Mouse (Mus musculus) right cerebral cortex, postnatal 25 days (tissue): ENCODE measurements around the gene Pnliprp1.

Source experiments
- DNase-seq: peaks from one replicate; pipeline ENCODE4 v3.0.0; 2022

The Pnliprp1 gene

GRCm38 (mm10) chr19:58728445-58729031 is at the start of gene Pnliprp1:
Gene Pnliprp1 (plus strand): TSS chr19:58728887.
- DNase-seq, result no peak

GRCm38 (mm10) chr19:58688933-58689332 is 39.8 kb upstream of the Pnliprp1 start:
- DNase-seq, result no peak

- DNase-seq, result no peak
These were observed 33.4 kb upstream of the Pnliprp1 start for GRCm38 (mm10) chr19:58695314-58695713.

- DNase-seq, result no peak
These were observed 32.5 kb upstream of the Pnliprp1 start for GRCm38 (mm10) chr19:58696235-58696634.

- peak; percentile 7 for DNase-seq
These were observed 24.1 kb upstream of the Pnliprp1 start for GRCm38 (mm10) chr19:58704556-58704955.

GRCm38 (mm10) chr19:58708611-58709010 is 20.1 kb upstream of the Pnliprp1 start:
- DNase-seq, result no peak

- no peak for DNase-seq
These were observed 10.8 kb upstream of the Pnliprp1 start for GRCm38 (mm10) chr19:58717925-58718324.

GRCm38 (mm10) chr19:58720439-58720838 is 8.2 kb upstream of the Pnliprp1 start:
- no peak for DNase-seq

GRCm38 (mm10) chr19:58726551-58726950 is 2.1 kb upstream of the Pnliprp1 start:
- no peak for DNase-seq

GRCm38 (mm10) chr19:58727756-58728155 is 931 bp upstream of the Pnliprp1 start:
- DNase-seq, result no peak

- DNase-seq, result no peak
These were observed 4.5 kb downstream of the Pnliprp1 start for GRCm38 (mm10) chr19:58733216-58733615.

GRCm38 (mm10) chr19:58738111-58738510 is 9.4 kb downstream of the Pnliprp1 start:
- DNase-seq, result no peak

GRCm38 (mm10) chr19:58741036-58741435 is 12.3 kb downstream of the Pnliprp1 start:
- no peak for DNase-seq

GRCm38 (mm10) chr19:58742711-58743110 is 14.0 kb downstream of the Pnliprp1 start:
- no peak for DNase-seq

- DNase-seq, result no peak
These were observed 15.0 kb downstream of the Pnliprp1 start for GRCm38 (mm10) chr19:58743736-58744135.

GRCm38 (mm10) chr19:58747498-58748000 is 18.9 kb downstream of the Pnliprp1 start:
- no peak for DNase-seq

GRCm38 (mm10) chr19:58750822-58751221 is 22.1 kb downstream of the Pnliprp1 start:
- DNase-seq, result no peak

- DNase-seq, result no peak
These were observed 22.8 kb downstream of the Pnliprp1 start for GRCm38 (mm10) chr19:58751504-58751903.

- no peak for DNase-seq
These were observed 30.2 kb downstream of the Pnliprp1 start for GRCm38 (mm10) chr19:58758871-58759270.

GRCm38 (mm10) chr19:58759423-58759822 is 30.7 kb downstream of the Pnliprp1 start, which contains the start of gene Pnliprp2:
Gene Pnliprp2 (plus strand): TSS chr19:58759719.
- no peak for DNase-seq

- DNase-seq, result no peak
These were observed 33.6 kb downstream of the Pnliprp1 start for GRCm38 (mm10) chr19:58762316-58762715.

GRCm38 (mm10) chr19:58762848-58763541 is 34.3 kb downstream of the Pnliprp1 start:
- peak; percentile 72 for DNase-seq

GRCm38 (mm10) chr19:58767329-58767728 is 38.6 kb downstream of the Pnliprp1 start:
- no peak for DNase-seq

GRCm38 (mm10) chr19:58776461-58776860 is 47.8 kb downstream of the Pnliprp1 start:
- DNase-seq, result no peak
